Mouse (Mus musculus) gastrocnemius, postnatal 36 days (tissue): ENCODE measurements around the gene P2rx2. TPM values are rescaled to one million over a fixed set of nuclear protein-coding genes. Genes with fewer than 3 reads are reported as not detected.

Experiments
- DNase-seq, 2 experiments: peaks; one replicate each; pipeline ENCODE4 v3.0.0; 2022
- intact Hi-C: fragments of 180-260 bp; cut with DNase I; formaldehyde crosslinking; loops from one replicate; pipeline ENCODE4 v1.15.1; 2025
- total RNA-seq, 2 experiments: library from RNA; stranded (reverse); gene quantifications; 2 replicates each; pipeline ENCODE4 v1.2.3; 2021

P2rx2 gene
- total RNA-seq, 2 experiments from 2014 or later, result not detected

DNA sequence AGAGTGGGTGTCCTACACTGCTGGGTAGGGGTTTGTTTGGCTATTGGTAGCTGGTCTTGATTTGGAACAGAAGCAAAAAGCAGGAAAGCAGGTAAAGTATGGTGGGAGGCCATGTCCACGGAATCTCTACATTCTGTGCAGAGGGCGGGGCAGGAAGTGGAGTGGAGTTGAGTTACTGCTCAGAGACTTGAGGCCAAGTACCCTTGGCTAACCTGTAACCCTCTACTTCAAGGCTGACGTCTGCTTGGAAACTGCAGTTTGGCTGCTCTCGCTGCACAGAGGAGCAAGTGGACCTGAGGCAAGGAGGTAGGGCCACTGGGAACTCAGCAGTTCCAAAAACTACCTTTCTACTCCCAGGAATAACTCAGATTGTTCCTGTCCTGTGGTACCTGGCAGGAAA lies 1.5 kb upstream of the P2rx2 start, which contains the start of gene Lrcol1:
TSS of gene Lrcol1 (plus strand) at position 207 of the 400 bp plus-strand sequence.
- intact Hi-C loops, result no loop called here
- no peak for DNase-seq

DNA sequence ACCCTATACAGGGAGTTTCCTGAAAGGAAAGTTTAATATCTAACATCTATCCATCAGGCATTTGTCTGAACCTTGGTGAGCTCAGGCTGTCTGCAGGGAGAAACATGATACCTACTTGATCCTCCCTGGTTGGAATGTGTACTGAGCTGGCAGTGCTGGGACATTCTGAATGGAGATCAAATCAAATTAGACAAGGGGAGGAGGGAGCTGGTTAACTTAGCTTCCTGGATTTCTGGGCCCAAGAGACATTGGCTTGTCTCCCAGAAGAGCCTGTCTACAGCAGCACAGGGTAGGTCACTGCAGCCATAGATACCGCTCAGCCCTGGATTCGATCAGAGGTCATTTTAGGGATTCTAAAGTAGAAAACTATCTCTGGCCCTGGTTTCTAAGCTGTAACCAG lies 4.2 kb downstream of the P2rx2 start:
- no peak for DNase-seq
- intact Hi-C loops, result no loop called here

DNA sequence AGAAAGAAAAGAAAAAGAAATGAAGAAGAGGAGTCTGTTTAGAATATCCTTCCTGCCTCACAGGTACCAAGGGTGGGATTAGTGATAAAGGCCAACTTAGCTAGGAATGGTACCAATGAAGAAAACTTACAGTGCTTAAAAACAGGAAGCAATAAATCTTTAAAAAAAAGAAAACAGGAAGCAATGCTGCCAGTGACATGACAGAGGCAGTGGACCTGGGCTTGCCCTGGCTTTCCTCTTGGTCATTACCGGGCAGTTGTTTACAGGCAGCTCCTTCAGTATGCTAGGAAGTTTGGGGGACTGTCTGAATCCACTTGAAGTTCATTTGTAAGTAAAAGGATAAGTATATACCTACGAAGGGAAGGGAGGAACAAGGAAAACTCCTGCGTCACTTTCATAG lies 12.5 kb downstream of the P2rx2 start:
- intact Hi-C loops, result no loop called here
- no peak for DNase-seq

DNA sequence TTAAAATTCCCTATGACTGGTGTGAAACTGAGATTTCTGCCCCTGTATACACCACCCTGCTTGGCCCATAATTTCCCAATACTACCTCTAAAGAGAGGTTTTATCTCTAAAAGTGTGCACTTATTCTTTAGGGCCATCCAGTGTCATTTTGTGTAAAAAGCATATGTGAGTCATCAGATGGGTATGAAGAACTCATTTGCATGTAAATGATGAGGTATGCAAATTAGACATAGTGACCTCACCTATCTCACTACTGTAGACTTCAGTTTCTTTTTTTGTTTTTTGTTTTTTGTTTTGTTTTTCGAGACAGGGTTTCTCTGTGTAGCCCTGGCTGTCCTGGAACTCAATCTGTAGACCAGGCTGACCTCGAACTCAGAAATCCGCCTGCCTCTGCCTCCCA lies 29.9 kb downstream of the P2rx2 start:
- no peak for DNase-seq
- intact Hi-C loops, result no loop called here

DNA sequence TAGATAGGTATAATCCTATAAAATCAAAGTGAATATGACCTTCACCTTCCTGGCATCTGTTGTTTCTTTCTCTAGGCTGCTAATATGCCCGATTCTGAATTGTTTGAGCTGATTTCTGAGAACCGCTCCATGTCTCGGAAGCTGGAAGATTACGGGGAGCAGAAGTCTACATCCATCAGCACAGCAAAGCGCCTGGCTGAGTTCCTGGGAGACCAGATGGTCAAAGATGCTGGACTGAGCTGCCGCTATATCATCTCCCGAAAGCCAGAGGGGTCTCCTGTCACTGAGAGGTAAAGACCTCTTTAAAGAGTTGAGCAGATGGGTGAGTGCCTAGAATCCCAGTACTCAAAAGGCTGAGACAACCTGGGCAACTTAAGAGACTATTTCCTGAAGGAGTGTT lies 34.2 kb downstream of the P2rx2 start:
- DNase-seq, result no peak
- intact Hi-C loops, result no loop called here

DNA sequence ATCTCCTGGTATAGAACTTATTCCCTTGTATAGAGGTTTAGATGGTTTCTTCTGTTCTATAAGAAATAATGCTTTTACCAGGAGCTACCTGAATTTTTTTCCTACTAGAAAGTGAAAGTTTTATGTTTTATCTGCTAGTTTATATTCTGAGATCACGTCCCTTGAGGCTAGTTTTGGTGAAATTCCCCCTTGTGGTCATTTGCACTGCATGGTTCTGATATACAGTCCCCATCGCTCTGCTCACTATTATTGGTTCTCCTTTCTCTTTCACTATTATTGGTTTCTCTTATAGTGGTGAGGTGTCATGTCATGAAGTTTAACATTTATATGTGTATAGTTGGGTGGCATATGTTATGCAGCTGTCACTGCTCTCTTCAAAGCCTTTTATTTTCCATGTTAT lies 42.4 kb downstream of the P2rx2 start:
- no peak for DNase-seq
- intact Hi-C loops, result no loop called here

DNA sequence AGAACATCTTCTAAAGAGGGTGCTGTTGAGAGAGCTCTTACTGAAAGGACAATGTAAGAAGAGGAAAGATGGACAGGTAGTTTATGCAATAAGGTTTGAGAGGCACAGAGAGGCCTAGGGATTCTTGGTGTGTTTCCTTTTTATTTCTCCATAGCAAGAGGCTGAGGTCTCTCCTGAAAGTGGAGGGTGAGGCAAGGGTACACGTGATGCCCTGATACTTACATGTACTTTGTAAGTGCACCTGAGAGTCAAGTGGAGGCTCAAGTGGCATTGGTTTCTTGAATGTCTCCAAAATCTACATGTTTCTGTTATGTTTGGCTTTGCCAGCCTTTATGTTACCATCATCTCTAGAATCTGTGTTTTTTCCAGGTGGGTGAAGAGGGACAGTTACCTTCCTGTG lies 46.4 kb downstream of the P2rx2 start:
- intact Hi-C loops, result no loop called here
- no peak for DNase-seq

DNA sequence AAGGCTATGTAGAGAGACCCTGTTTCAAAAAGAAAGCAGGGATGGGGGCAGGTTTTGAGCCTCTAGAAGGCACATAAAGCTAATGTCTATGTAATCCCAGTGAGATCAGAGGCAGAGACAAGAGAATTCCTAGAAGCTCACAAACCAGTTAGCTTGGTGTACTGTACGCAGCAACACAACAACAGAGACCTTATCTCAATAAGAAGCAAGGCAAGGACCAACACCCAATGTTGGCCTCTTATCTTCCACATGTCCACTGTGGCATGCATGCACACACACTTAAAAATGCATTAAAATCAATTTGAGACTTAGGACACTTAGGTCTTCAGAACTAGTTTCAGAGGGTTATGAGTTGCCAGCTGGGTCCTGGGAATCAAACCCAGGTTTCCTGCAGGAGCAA lies 51.4 kb downstream of the P2rx2 start:
- intact Hi-C loops, result no loop called here
- no peak for DNase-seq

Other genes starting within 250 kb of the P2rx2 start
- under 1 TPM; 0.07 to 0.23 TPM for gene Gm35315, start 248.8 kb downstream of the P2rx2 start, total RNA-seq
- not detected for gene Plcxd1, start 243.2 kb downstream of the P2rx2 start, total RNA-seq
- 10 to 100 TPM; 13.6 to 14.3 TPM for gene Gtpbp6, start 235.0 kb downstream of the P2rx2 start, total RNA-seq
- 1 to 10 TPM; 3.0 to 3.2 TPM for gene Zfp605, start 233.1 kb downstream of the P2rx2 start, total RNA-seq
- 10 to 100 TPM; 12.3 to 14.1 TPM for gene Chfr, start 207.4 kb downstream of the P2rx2 start, total RNA-seq
- 10 to 100 TPM; 36.4 to 39.9 TPM for gene Golga3, start 166.5 kb downstream of the P2rx2 start, total RNA-seq
- 10 to 100 TPM; 22.3 to 24.8 TPM for gene Ankle2, start 112.2 kb downstream of the P2rx2 start, total RNA-seq
- gene Pgam5, start 73.3 kb downstream of the P2rx2 start, total RNA-seq, result 10 to 100 TPM; 23.1 to 27.3 TPM
- 10 to 100 TPM; 31.8 to 48.6 TPM for gene Pxmp2, start 57.0 kb downstream of the P2rx2 start, total RNA-seq
- 1 to 10 TPM in 1 of 2 experiments, under 1 TPM in 1; 0.84 to 2.7 TPM for gene Pole, start 56.9 kb downstream of the P2rx2 start, total RNA-seq
- gene Lrcol1, start 1.5 kb upstream of the P2rx2 start, total RNA-seq, result not detected
- 10 to 100 TPM; 30.4 to 32.9 TPM for gene Fbrsl1, start 105.3 kb upstream of the P2rx2 start, total RNA-seq
- gene Galnt9, start 201.1 kb upstream of the P2rx2 start, total RNA-seq, result not detected